Mouse (Mus musculus): ENCODE data around the gene Brd7.
A peak's percentile ranks its signal among the peaks of the same experiment; 100 is the strongest.

- TF ChIP-seq CTCF (IDR thresholded peaks at IDR 0.05; ENCODE audit: control insufficient read depth, insufficient read depth, insufficient read length) = no peak
- no peak for TF ChIP-seq USF1 (IDR thresholded peaks at IDR 0.05; ENCODE audit: low read depth)
- TF ChIP-seq MAX (IDR thresholded peaks at IDR 0.05) = no peak
- TF ChIP-seq MYOD1 (IDR thresholded peaks at IDR 0.05; ENCODE audit: control insufficient read depth, insufficient read length, low read depth) = peak; percentile 51
These were observed 79.3 kb downstream of the Brd7 start for GRCm38 (mm10) chr8:88282684-88283083.

Measured in C2C12 (cell line).